Mouse (Mus musculus): ENCODE results near the gene Appl2.

DNA sequence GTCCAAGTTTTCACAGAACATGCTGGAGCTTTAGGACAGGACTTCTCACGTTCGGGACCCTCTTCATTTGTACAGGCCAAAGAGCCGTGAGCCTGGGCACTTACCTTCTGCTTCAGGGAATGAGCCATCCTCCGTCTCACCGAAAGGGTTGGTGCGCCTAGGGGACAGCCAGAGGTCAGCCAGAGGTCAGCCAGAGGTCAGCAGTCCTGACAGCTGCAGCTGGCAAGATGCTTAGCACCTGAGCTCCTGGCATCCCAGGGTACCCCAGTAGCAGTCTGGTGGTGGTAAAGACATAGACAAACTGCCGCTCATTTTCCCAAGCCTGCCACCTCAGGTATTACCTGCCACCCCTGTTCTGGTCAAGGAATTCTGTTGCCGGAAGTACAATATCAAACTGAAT, 39.9 kb downstream of the Appl2 start:
- TF ChIP-seq CTCF (IDR thresholded peaks at IDR 0.05; ENCODE audit: borderline replicate concordance, extremely low read depth, insufficient read depth, insufficient read length) = no peak
- no peak for TF ChIP-seq POLR2A (IDR thresholded peaks at IDR 0.05; ENCODE audit: borderline replicate concordance, extremely low read depth, insufficient read depth, insufficient read length, poor library complexity, severe bottlenecking)
